30 mouse cellular contexts compared by ENCODE assay signal in genomic region chr6:115830779-115831601, GRCm38 (mm10). TPM values are rescaled to one million over a fixed set of nuclear protein-coding genes. Genes with fewer than 3 reads are reported as not detected.
DNase-seq lines count a peak whose midpoint lies in the region; ATAC-seq and TF ChIP-seq lines count a peak whose summit lies in the region.
"Had no signal": no experiment of that assay in that cellular context is flagged by ENCODE, and none has a peak within 500 bp of the region (broad histone marks: within the 10 kb centered on the region; RNA-seq: fewer than 3 reads in every experiment).

No protein-coding gene starts in this region.

- no peaks in the 10 kb centered on the region for H3K27me3 ChIP-seq in spleen, adult 2 months (ENCODE audit: control insufficient read depth, insufficient read depth, low read length)
- H3K27me3 ChIP-seq in liver, postnatal 0 days (ENCODE audit: insufficient read depth, low read length), result no peaks in the 10 kb centered on the region
- no peaks in the 10 kb centered on the region for H3K27me3 ChIP-seq in kidney, embryonic 16.5 days (ENCODE audit: insufficient read depth, low read length)
- H3K27me3 ChIP-seq in midbrain, postnatal 0 days (ENCODE audit: insufficient read depth, low read length), result no peaks in the 10 kb centered on the region
- H3K27me3 ChIP-seq in kidney, embryonic 15.5 days, result no peaks in the 10 kb centered on the region
- H3K27me3 ChIP-seq: embryonic facial prominence, embryonic 13.5 days; forebrain, embryonic 13.5 days; limb, embryonic 13.5 days; midbrain, embryonic 15.5 days had no signal

- H3K9ac ChIP-seq in liver, postnatal 0 days (replicated peaks), result no peak overlapping the region
- no peak overlapping the region for H3K9ac ChIP-seq in kidney, embryonic 16.5 days (replicated peaks; ENCODE audit: low read length)
- H3K9ac ChIP-seq in midbrain, postnatal 0 days (replicated peaks; ENCODE audit: low read length, poor library complexity, severe bottlenecking), result no peak overlapping the region
- no peak overlapping the region for H3K9ac ChIP-seq in kidney, embryonic 15.5 days
- H3K9ac ChIP-seq: embryonic facial prominence, embryonic 13.5 days; forebrain, embryonic 13.5 days; hindbrain, embryonic 14.5 days; limb, embryonic 13.5 days; lung, embryonic 14.5 days; midbrain, embryonic 15.5 days had no signal

- ATAC-seq in erythroid progenitor cell, adult 5-6 weeks (replicated peaks; ENCODE audit: low FRiP score, poor library complexity, severe bottlenecking), result 0 out of 2 replicates have a peak, but pooled peaks have one; percentile 25
- peak; percentile 31; the same call in 1 of the 2 replicates for ATAC-seq in liver, postnatal 0 days
- no peak for ATAC-seq in kidney, embryonic 16.5 days (ENCODE audit: low FRiP score, low TSS enrichment)
- no peak for ATAC-seq in midbrain, postnatal 0 days (ENCODE audit: low FRiP score)
- ATAC-seq in kidney, embryonic 15.5 days (replicated peaks; ENCODE audit: low FRiP score), result no peak
- ATAC-seq: forebrain, embryonic 13.5 days; midbrain, embryonic 15.5 days had no signal

- H3K4me1 ChIP-seq in spleen, adult 2 months (ENCODE audit: control insufficient read depth, insufficient read depth, insufficient read length), result no peaks in the 10 kb centered on the region
- H3K4me1 ChIP-seq in liver, postnatal 0 days (ENCODE audit: insufficient read depth), result no peaks in the 10 kb centered on the region
- 0 out of 2 replicates have a peak, but pooled peaks cover 3% of the 10 kb centered on the region for H3K4me1 ChIP-seq in kidney, embryonic 16.5 days (ENCODE audit: insufficient read depth, low read length)
- H3K4me1 ChIP-seq in midbrain, postnatal 0 days (ENCODE audit: insufficient read depth, low read length), result no peaks in the 10 kb centered on the region
- no peaks in the 10 kb centered on the region for H3K4me1 ChIP-seq in kidney, embryonic 15.5 days
- H3K4me1 ChIP-seq: embryonic facial prominence, embryonic 13.5 days; forebrain, embryonic 13.5 days; limb, embryonic 13.5 days; midbrain, embryonic 15.5 days had no signal

- H3K4me3 ChIP-seq in spleen, adult 2 months (ENCODE audit: extremely low read depth, insufficient read depth, insufficient read length), result no peak overlapping the region
- H3K4me3 ChIP-seq in liver, postnatal 0 days (ENCODE audit: low read depth, low read length), result no peak overlapping the region
- no peak overlapping the region for H3K4me3 ChIP-seq in kidney, embryonic 16.5 days (ENCODE audit: low read length)
- H3K4me3 ChIP-seq in midbrain, postnatal 0 days (ENCODE audit: low read depth, low read length), result no peak overlapping the region
- no peak overlapping the region for H3K4me3 ChIP-seq in kidney, embryonic 15.5 days (replicated peaks)
- H3K4me3 ChIP-seq: embryonic facial prominence, embryonic 13.5 days; erythroblast, embryonic 14.5 days; forebrain, embryonic 13.5 days; gastrocnemius, adult 2 months; limb, embryonic 13.5 days; midbrain, embryonic 15.5 days had no signal

- no peak for TF ChIP-seq CTCF in spleen, adult 2 months (IDR thresholded peaks at IDR 0.05; ENCODE audit: extremely low read depth, insufficient read depth, insufficient read length, insufficient replicate concordance)
- 0 out of 2 replicates have a peak, but pooled peaks have one; percentile 19 for TF ChIP-seq CTCF in liver, postnatal 0 days (IDR thresholded peaks at IDR 0.05; ENCODE audit: low read depth)
- no peak for TF ChIP-seq CTCF in midbrain, postnatal 0 days (IDR thresholded peaks at IDR 0.05)

- no peaks in the 10 kb centered on the region for H3K36me3 ChIP-seq in spleen, adult 2 months (ENCODE audit: control insufficient read depth, insufficient read depth, low read length)
- H3K36me3 ChIP-seq in liver, postnatal 0 days (replicated peaks; ENCODE audit: insufficient read depth, low read length), result no peaks in the 10 kb centered on the region
- H3K36me3 ChIP-seq in kidney, embryonic 16.5 days (ENCODE audit: insufficient read depth, low read length), result no peaks in the 10 kb centered on the region
- H3K36me3 ChIP-seq in midbrain, postnatal 0 days (ENCODE audit: insufficient read depth, low read length), result no peaks in the 10 kb centered on the region
- H3K36me3 ChIP-seq in kidney, embryonic 15.5 days, result peaks cover 6% of the 10 kb centered on the region; the same call in 1 of the 2 replicates
- H3K36me3 ChIP-seq: embryonic facial prominence, embryonic 13.5 days; limb, embryonic 13.5 days; midbrain, embryonic 15.5 days had no signal

- no peak for TF ChIP-seq POLR2A in spleen, adult 2 months (IDR thresholded peaks at IDR 0.05; ENCODE audit: low read depth, low read length)

- no peak for DNase-seq in spleen, adult 2 months (ENCODE audit: low read depth in 1 of 2, low spot score in 2 of 2)
- DNase-seq in spleen, postnatal 14 days (ENCODE audit: low spot score in 2 of 2), result no peak
- no peak for DNase-seq in liver, postnatal 0 days
- no peak for DNase-seq in midbrain, postnatal 0 days (ENCODE audit: low spot score)
- DNase-seq: adrenal gland, adult 2 months; cerebellum, adult 18-20 months; cerebellum, postnatal 25 days; embryo, embryonic 11 days; gastrocnemius, adult 2 months; heart, postnatal 4 days; kidney, adult 9 months; kidney, postnatal 36 days; layer of hippocampus, postnatal 36 days; lung, embryonic 14.5 days; lung, postnatal 36 days; right cerebral cortex, adult 18-20 months; right cerebral cortex, postnatal 4 days; thymus, adult 2 months; thymus, postnatal 4 days had no signal

- H3K4me2 ChIP-seq in liver, postnatal 0 days (ENCODE audit: low read depth, low read length), result no peak overlapping the region
- no peak overlapping the region for H3K4me2 ChIP-seq in kidney, embryonic 16.5 days (replicated peaks; ENCODE audit: low read depth, low read length)
- H3K4me2 ChIP-seq in midbrain, postnatal 0 days (ENCODE audit: low read depth, low read length, poor library complexity, severe bottlenecking), result no peak overlapping the region
- no peak overlapping the region for H3K4me2 ChIP-seq in kidney, embryonic 15.5 days
- H3K4me2 ChIP-seq: embryonic facial prominence, embryonic 13.5 days; forebrain, embryonic 13.5 days; hindbrain, embryonic 14.5 days; limb, embryonic 13.5 days; lung, embryonic 14.5 days; midbrain, embryonic 15.5 days had no signal

- no peak for TF ChIP-seq EP300 in liver, postnatal 0 days (IDR thresholded peaks at IDR 0.05; ENCODE audit: low read depth)

- H3K27ac ChIP-seq in spleen, adult 2 months (ENCODE audit: insufficient read depth, low read length), result 0 out of 2 replicates have a peak overlapping the region, but pooled peaks have one; percentile 2
- peak overlapping the region; percentile 39; the same call in 1 of the 2 replicates for H3K27ac ChIP-seq in liver, postnatal 0 days (ENCODE audit: low read depth)
- no peak overlapping the region for H3K27ac ChIP-seq in kidney, embryonic 16.5 days (ENCODE audit: low read length)
- H3K27ac ChIP-seq in midbrain, postnatal 0 days (ENCODE audit: low read depth, low read length), result no peak overlapping the region
- no peak overlapping the region for H3K27ac ChIP-seq in kidney, embryonic 15.5 days
- H3K27ac ChIP-seq: embryonic facial prominence, embryonic 13.5 days; forebrain, embryonic 13.5 days; gastrocnemius, adult 2 months; hindbrain, embryonic 14.5 days; limb, embryonic 13.5 days; midbrain, embryonic 15.5 days; stomach, postnatal 0 days had no signal

- H3K9me3 ChIP-seq in liver, postnatal 0 days (ENCODE audit: low read length), result no peaks in the 10 kb centered on the region
- H3K9me3 ChIP-seq in kidney, embryonic 16.5 days (ENCODE audit: low read length), result no peaks in the 10 kb centered on the region
- no peaks in the 10 kb centered on the region for H3K9me3 ChIP-seq in midbrain, postnatal 0 days (ENCODE audit: low read length)
- H3K9me3 ChIP-seq in kidney, embryonic 15.5 days (replicated peaks), result no peaks in the 10 kb centered on the region
- H3K9me3 ChIP-seq: embryonic facial prominence, embryonic 13.5 days; forebrain, embryonic 13.5 days; limb, embryonic 13.5 days; midbrain, embryonic 15.5 days had no signal

- 47% methylated on average over 6 of the region's 6 CpGs for WGBS in spleen, adult 2 months
- WGBS in liver, postnatal 0 days (ENCODE audit: insufficient replicate concordance), result 63% methylated on average over 6 of the region's 6 CpGs
- WGBS in kidney, embryonic 16.5 days, result 83% methylated on average over 6 of the region's 6 CpGs
- 87% methylated on average over 6 of the region's 6 CpGs for WGBS in midbrain, postnatal 0 days
- WGBS in kidney, embryonic 15.5 days, result 90% methylated on average over 6 of the region's 6 CpGs

RNA-seq across cellular contexts. Expression of gene Efcab12, which starts 7.2 kb away (rescaled TPM):
- 0.06 and 0.15 TPM in 2 replicates for polyA plus RNA-seq in spleen, adult 2 months (2012; rRNA removed)
- total RNA-seq in erythroid progenitor cell, adult 5-6 weeks (2015; ENCODE audit: low replicate concordance), result not detected in 2 replicates
- total RNA-seq in erythroid progenitor cell, adult 5-6 weeks (2017; ENCODE audit: low replicate concordance), result not detected in 2 replicates
- 0.11 TPM in 1 of 2 replicates, not detected in the other for polyA plus RNA-seq in liver, postnatal 0 days (2015; fragmentation: Nextera tagmentation; extraction: Ambion mirVana)
- 2.3 and 2.8 TPM in 2 replicates for polyA plus RNA-seq in kidney, embryonic 16.5 days (2015; fragmentation: Nextera tagmentation; extraction: Ambion mirVana)
- total RNA-seq in midbrain, postnatal 0 days (2014; rRNA removed), result 3.2 and 3.8 TPM in 2 replicates
- 1.5 and 2.1 TPM in 2 replicates for polyA plus RNA-seq in midbrain, postnatal 0 days (2015; fragmentation: Nextera tagmentation; extraction: Ambion mirVana)
- polyA plus RNA-seq in kidney, embryonic 15.5 days (2015; fragmentation: Nextera tagmentation; extraction: Ambion mirVana), result 1.8 TPM in 2 replicates
- total RNA-seq: gastrocnemius, adult 2 months had no signal
- polyA plus RNA-seq: C2C12; erythroblast, embryonic 14.5 days had no signal

RNA-seq across cellular contexts. Expression of gene Mbd4, which starts 22.2 kb away (rescaled TPM):
- polyA plus RNA-seq in spleen, adult 2 months (2012; rRNA removed), result 3.2 and 3.5 TPM in 2 replicates
- total RNA-seq in erythroid progenitor cell, adult 5-6 weeks (2015; ENCODE audit: low replicate concordance), result 7.5 and 9.7 TPM in 2 replicates
- total RNA-seq in erythroid progenitor cell, adult 5-6 weeks (2017; ENCODE audit: low replicate concordance), result 14.8 and 22.6 TPM in 2 replicates
- polyA plus RNA-seq in liver, postnatal 0 days (2015; fragmentation: Nextera tagmentation; extraction: Ambion mirVana), result 4.1 and 4.6 TPM in 2 replicates
- 18.6 and 22.0 TPM in 2 replicates for polyA plus RNA-seq in kidney, embryonic 16.5 days (2015; fragmentation: Nextera tagmentation; extraction: Ambion mirVana)
- total RNA-seq in midbrain, postnatal 0 days (2014; rRNA removed), result 4.8 and 5.8 TPM in 2 replicates
- polyA plus RNA-seq in midbrain, postnatal 0 days (2015; fragmentation: Nextera tagmentation; extraction: Ambion mirVana), result 4.1 and 5.2 TPM in 2 replicates
- polyA plus RNA-seq in kidney, embryonic 15.5 days (2015; fragmentation: Nextera tagmentation; extraction: Ambion mirVana), result 21.3 and 21.7 TPM in 2 replicates

RNA-seq across cellular contexts. Expression of gene Ift122, which starts 22.3 kb away (rescaled TPM):
- polyA plus RNA-seq in spleen, adult 2 months (2012; rRNA removed), result 4.5 and 4.6 TPM in 2 replicates
- total RNA-seq in erythroid progenitor cell, adult 5-6 weeks (2015; ENCODE audit: low replicate concordance), result not detected in 2 replicates
- total RNA-seq in erythroid progenitor cell, adult 5-6 weeks (2017; ENCODE audit: low replicate concordance), result 0.38 and 1.9 TPM in 2 replicates
- polyA plus RNA-seq in liver, postnatal 0 days (2015; fragmentation: Nextera tagmentation; extraction: Ambion mirVana), result 1.2 and 1.6 TPM in 2 replicates
- polyA plus RNA-seq in kidney, embryonic 16.5 days (2015; fragmentation: Nextera tagmentation; extraction: Ambion mirVana), result 38.4 and 40.1 TPM in 2 replicates
- 31.7 and 42.7 TPM in 2 replicates for total RNA-seq in midbrain, postnatal 0 days (2014; rRNA removed)
- 22.6 and 24.3 TPM in 2 replicates for polyA plus RNA-seq in midbrain, postnatal 0 days (2015; fragmentation: Nextera tagmentation; extraction: Ambion mirVana)
- polyA plus RNA-seq in kidney, embryonic 15.5 days (2015; fragmentation: Nextera tagmentation; extraction: Ambion mirVana), result 32.0 and 36.9 TPM in 2 replicates

RNA-seq across cellular contexts. Expression of gene Rpl32, which starts 22.4 kb away (rescaled TPM):
- polyA plus RNA-seq in spleen, adult 2 months (2012; rRNA removed), result 463 and 551 TPM in 2 replicates
- 1,002 and 1,130 TPM in 2 replicates for total RNA-seq in erythroid progenitor cell, adult 5-6 weeks (2015; ENCODE audit: low replicate concordance)
- total RNA-seq in erythroid progenitor cell, adult 5-6 weeks (2017; ENCODE audit: low replicate concordance), result 642 and 693 TPM in 2 replicates
- polyA plus RNA-seq in liver, postnatal 0 days (2015; fragmentation: Nextera tagmentation; extraction: Ambion mirVana), result 1,354 and 1,414 TPM in 2 replicates
- polyA plus RNA-seq in kidney, embryonic 16.5 days (2015; fragmentation: Nextera tagmentation; extraction: Ambion mirVana), result 1,760 and 1,914 TPM in 2 replicates
- 768 and 939 TPM in 2 replicates for total RNA-seq in midbrain, postnatal 0 days (2014; rRNA removed)
- polyA plus RNA-seq in midbrain, postnatal 0 days (2015; fragmentation: Nextera tagmentation; extraction: Ambion mirVana), result 982 and 1,027 TPM in 2 replicates
- polyA plus RNA-seq in kidney, embryonic 15.5 days (2015; fragmentation: Nextera tagmentation; extraction: Ambion mirVana), result 2,232 and 2,490 TPM in 2 replicates

RNA-seq across cellular contexts. Expression of gene Cand2, which starts 56.7 kb away (rescaled TPM):
- polyA plus RNA-seq in spleen, adult 2 months (2012; rRNA removed), result 3.4 and 4.8 TPM in 2 replicates
- total RNA-seq in erythroid progenitor cell, adult 5-6 weeks (2015; ENCODE audit: low replicate concordance), result not detected in 2 replicates
- under 0.01 TPM in 1 of 2 replicates, not detected in the other for total RNA-seq in erythroid progenitor cell, adult 5-6 weeks (2017; ENCODE audit: low replicate concordance)
- 0.59 and 0.61 TPM in 2 replicates for polyA plus RNA-seq in liver, postnatal 0 days (2015; fragmentation: Nextera tagmentation; extraction: Ambion mirVana)
- polyA plus RNA-seq in kidney, embryonic 16.5 days (2015; fragmentation: Nextera tagmentation; extraction: Ambion mirVana), result 36.8 and 40.1 TPM in 2 replicates
- total RNA-seq in midbrain, postnatal 0 days (2014; rRNA removed), result 9.3 and 10.2 TPM in 2 replicates
- 4.2 and 4.3 TPM in 2 replicates for polyA plus RNA-seq in midbrain, postnatal 0 days (2015; fragmentation: Nextera tagmentation; extraction: Ambion mirVana)
- polyA plus RNA-seq in kidney, embryonic 15.5 days (2015; fragmentation: Nextera tagmentation; extraction: Ambion mirVana), result 35.2 and 37.4 TPM in 2 replicates

Comparison
In these comparisons a context has a peak if more than half of its experiments do, and no peak if none do; other contexts are left out.
1. H3K27ac ChIP-seq: peak in spleen, adult 2 months (single experiment) and liver, postnatal 0 days (single experiment); none in kidney, embryonic 16.5 days (single experiment), midbrain, postnatal 0 days (single experiment) and kidney, embryonic 15.5 days (single experiment).
2. ATAC-seq: peak in erythroid progenitor cell, adult 5-6 weeks (single experiment) and liver, postnatal 0 days (single experiment); none in kidney, embryonic 16.5 days (single experiment), midbrain, postnatal 0 days (single experiment) and kidney, embryonic 15.5 days (single experiment).